Mouse (Mus musculus) spleen, adult 2 months (tissue): ENCODE data around the gene Gp1bb. TPM values are rescaled to one million over a fixed set of nuclear protein-coding genes. Genes with fewer than 3 reads are reported as not detected.

Source experiments
- DNase-seq, 2 experiments: peaks; one replicate each; pipeline versions ENCODE4 v3.0.0 to v3.0.0-alpha.2; 2012 to 2021; ENCODE audit warnings: low spot score in 2 of 2, low read depth in 1 of 2
- H3K27ac ChIP-seq: fragments of 200-500 bp; 2 replicates; pipeline ENCODE4 v1.5.1; 2012; ENCODE audit warnings: low read length, inconsistent platforms; ENCODE audit not compliant: insufficient read depth
- H3K27me3 ChIP-seq: fragments of 200-500 bp; 2 replicates; pipeline ENCODE4 v1.6.1; 2012; ENCODE audit warnings: mild to moderate bottlenecking, moderate library complexity, low read length, inconsistent platforms; ENCODE audit not compliant: control insufficient read depth, insufficient read depth
- H3K36me3 ChIP-seq: fragments of 200-500 bp; 2 replicates; pipeline ENCODE4 v1.6.1; 2012; ENCODE audit warnings: mild to moderate bottlenecking, low read length, inconsistent platforms; ENCODE audit not compliant: control insufficient read depth, insufficient read depth
- H3K4me1 ChIP-seq: fragments of 200-500 bp; 2 replicates; pipeline ENCODE4 v1.6.1; 2011; ENCODE audit warnings: inconsistent platforms; ENCODE audit not compliant: control insufficient read depth, insufficient read depth, insufficient read length
- H3K4me3 ChIP-seq: fragments of 200-500 bp; 2 replicates; pipeline ENCODE4 v1.5.1; 2011; ENCODE audit warnings: mild to moderate bottlenecking, inconsistent platforms; ENCODE audit not compliant: insufficient read depth, insufficient read length; ENCODE audit errors: extremely low read depth
- CTCF ChIP-seq: fragments of 200-500 bp; IDR thresholded peaks from 2 replicates; pipeline ENCODE4 v1.5.1; 2011; ENCODE audit warnings: mild to moderate bottlenecking, inconsistent platforms; ENCODE audit not compliant: insufficient read depth, insufficient read length, insufficient replicate concordance; ENCODE audit errors: extremely low read depth
- POLR2A ChIP-seq: fragments of 200-500 bp; IDR thresholded peaks from 2 replicates; pipeline ENCODE4 v1.6.1; 2011; ENCODE audit warnings: low read depth, low read length, inconsistent platforms
- WGBS: fragments of 180-500 bp; shearing (Covaris S2); methylation state at CpG from one replicate; pipeline ENCODE4 v1.1.7; 2018; 5-methylcytosine and 5-hydroxymethylcytosine counted together
- polyA plus RNA-seq: library from polyadenylated mRNA; depleted of rRNA; stranded (reverse); fragments of >200 nt; gene quantifications from 2 replicates; pipeline ENCODE4 v1.2.3, GENCODE M21; 2012

Gp1bb gene
- polyA plus RNA-seq, 1 experiment = 101 TPM

GRCm38 (mm10) chr16:18604267-18604701 is 17.9 kb downstream of the Gp1bb start:
- H3K36me3 ChIP-seq = no peaks in the 10 kb centered on the region
- no peaks in the 10 kb centered on the region for H3K4me1 ChIP-seq
- TF ChIP-seq CTCF = no peak
- no peak for TF ChIP-seq POLR2A
- 67% methylated on average over 8 of the region's 8 CpGs for WGBS
- no peak for DNase-seq
- no peaks in the 10 kb centered on the region for H3K27me3 ChIP-seq
- H3K4me3 ChIP-seq = no peak overlapping the region
- H3K27ac ChIP-seq = no peak overlapping the region

DNA sequence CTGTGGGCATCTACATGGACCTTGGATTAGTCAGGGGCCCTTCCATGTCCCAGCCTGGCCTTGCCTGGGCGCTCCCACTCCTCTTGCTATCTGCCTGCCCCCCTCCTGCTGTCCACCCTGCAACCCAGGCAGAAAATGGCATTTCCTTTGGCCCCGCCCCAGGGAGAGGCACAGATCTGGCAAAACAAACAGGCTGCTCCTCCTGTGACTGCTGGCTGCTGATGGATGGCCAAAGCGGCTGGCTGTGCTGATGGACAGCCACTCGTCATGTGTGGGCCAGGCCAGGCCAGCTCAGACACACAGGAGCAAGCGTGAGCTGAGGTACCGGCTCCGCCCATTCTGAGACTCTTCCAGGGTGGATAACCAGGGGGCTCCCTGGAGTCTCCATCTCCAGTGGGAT is 20.8 kb downstream of the Gp1bb start:
- H3K27ac ChIP-seq = no peak overlapping the region
- no peaks in the 10 kb centered on the region for H3K4me1 ChIP-seq
- no peaks in the 10 kb centered on the region for H3K36me3 ChIP-seq
- WGBS = 93% methylated on average over 7 of the region's 7 CpGs
- DNase-seq = no peak
- TF ChIP-seq POLR2A = no peak
- no peak for TF ChIP-seq CTCF
- H3K4me3 ChIP-seq = no peak overlapping the region
- no peaks in the 10 kb centered on the region for H3K27me3 ChIP-seq

- Histone ChIP-seq H3K27me3 (peaks cover 2% of the 10 kb centered on the region; the same call in 1 of the 2 replicates), H3K4me3 (no peak overlapping the region), H3K27ac (no peak overlapping the region), H3K4me1 (no peaks in the 10 kb centered on the region), H3K36me3 (no peaks in the 10 kb centered on the region)
- TF ChIP-seq POLR2A (no peak), CTCF (no peak)
- no peak for DNase-seq
- WGBS = 73% methylated on average over 3 of the region's 3 CpGs
Observed at GRCm38 (mm10) chr16:18598006-18598405, 24.2 kb downstream of the Gp1bb start.

- H3K27ac ChIP-seq = no peak overlapping the region
- peaks cover 10% of the 10 kb centered on the region for H3K27me3 ChIP-seq
- H3K36me3 ChIP-seq = no peaks in the 10 kb centered on the region
- no peak for TF ChIP-seq POLR2A
- TF ChIP-seq CTCF = no peak
- H3K4me1 ChIP-seq = no peaks in the 10 kb centered on the region
- 86% methylated on average over 5 of the region's 5 CpGs for WGBS
- no peak for DNase-seq
- no peak overlapping the region for H3K4me3 ChIP-seq
Observed at GRCm38 (mm10) chr16:18596255-18596654, 25.9 kb downstream of the Gp1bb start.

DNA sequence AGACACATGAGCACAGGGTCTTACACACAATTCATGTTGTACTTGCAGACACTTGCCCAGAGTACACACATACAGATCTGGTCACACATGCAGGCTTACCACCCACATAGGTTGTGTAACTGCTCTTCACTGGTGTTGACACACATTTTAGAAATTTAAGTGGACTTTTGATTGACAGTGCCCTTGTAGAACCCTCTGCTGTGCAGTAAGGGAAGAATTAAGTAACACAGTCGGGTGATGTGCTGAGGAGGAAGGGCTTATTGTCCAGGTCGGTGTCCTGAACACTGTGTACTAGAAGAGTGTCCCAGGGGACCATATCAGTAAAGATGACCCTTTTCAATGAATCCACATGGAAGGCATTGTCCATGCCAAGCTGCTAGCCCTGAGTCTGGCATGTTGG is 28.3 kb downstream of the Gp1bb start:
- peaks cover 12% of the 10 kb centered on the region for H3K27me3 ChIP-seq
- TF ChIP-seq POLR2A (no peak), CTCF (no peak)
- WGBS = 78% methylated on average over 2 of the region's 2 CpGs
- H3K36me3 ChIP-seq = no peaks in the 10 kb centered on the region
- no peak for DNase-seq
- peaks cover 2% of the 10 kb centered on the region; the same call in 1 of the 2 replicates for H3K4me1 ChIP-seq
- no peak overlapping the region for H3K27ac ChIP-seq
- no peak overlapping the region for H3K4me3 ChIP-seq

GRCm38 (mm10) chr16:18591047-18592018 is 30.9 kb downstream of the Gp1bb start:
- Histone ChIP-seq H3K27me3 (peaks cover 27% of the 10 kb centered on the region), H3K4me3 (no peak overlapping the region), H3K36me3 (no peaks in the 10 kb centered on the region), H3K27ac (no peak overlapping the region), H3K4me1 (peaks cover 3% of the 10 kb centered on the region; the same call in 1 of the 2 replicates)
- TF ChIP-seq CTCF (no peak), POLR2A (no peak)
- 13% methylated on average over 59 of the region's 59 CpGs for WGBS
- DNase-seq = no peak
